Mouse (Mus musculus) urinary bladder, postnatal 0 days (tissue): ENCODE results near the gene Gng11. TPM values are rescaled to one million over a fixed set of nuclear protein-coding genes. Genes with fewer than 3 reads are reported as not detected.

ENCODE experiments used
- polyA plus RNA-seq: library from polyadenylated mRNA; unstranded; fragments of >200 nt; fragmentation: Nextera tagmentation; extraction: Ambion mirVana; gene quantifications from 2 replicates; pipeline ENCODE4 v1.2.1, GENCODE M21; 2015

Gene Gng11
- polyA plus RNA-seq, result 111 and 124 TPM in 2 replicates

GRCm38 (mm10) chr6:4003890-4004306 lies at the start of gene Gng11:
Gene Gng11, plus strand, starts transcription at chr6:4003904.

DNA sequence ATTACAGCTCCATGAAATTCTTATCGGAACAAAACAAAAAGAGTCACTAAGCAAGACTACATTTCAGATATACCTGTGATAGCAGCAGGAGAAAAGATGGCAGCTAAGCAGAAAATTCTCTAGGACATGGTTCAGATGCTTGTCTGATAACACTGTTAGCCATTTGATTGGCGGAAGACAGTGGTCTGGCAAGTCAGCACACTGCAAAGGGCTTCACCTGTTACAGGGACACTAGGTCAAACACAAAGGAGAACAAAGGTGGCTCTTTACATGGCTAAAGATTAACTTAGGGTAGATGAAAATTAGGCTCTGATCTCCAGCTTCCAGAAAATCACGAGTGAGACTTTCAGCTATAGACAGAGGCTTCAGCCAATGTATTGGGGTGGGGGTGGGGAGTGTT lies 15.0 kb upstream of the Gng11 start, which contains the start of gene Tfpi2:
Gene Tfpi2, minus strand, starts transcription at position 170 of the 400 bp plus-strand sequence.

DNA sequence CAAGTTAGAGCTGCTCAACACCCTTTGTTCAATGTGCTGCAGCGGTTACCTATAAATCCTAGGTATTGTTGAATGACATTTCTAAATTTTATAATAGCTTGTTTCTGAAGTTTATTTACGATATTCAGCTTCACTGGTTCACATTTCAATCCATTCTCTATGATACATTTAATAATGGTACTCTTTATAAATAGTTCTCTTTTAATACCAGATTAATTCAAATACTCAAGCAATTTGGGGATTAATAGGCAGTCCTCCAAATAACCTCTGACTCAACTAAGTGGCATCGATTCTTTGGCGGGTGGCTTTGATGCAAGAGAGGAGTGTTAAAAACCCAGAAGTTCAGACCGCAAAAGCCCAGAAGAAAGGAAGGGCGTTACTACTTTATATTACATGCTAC lies 10.2 kb upstream of the Gng11 start, which contains the start of gene Gngt1:
Gene Gngt1, plus strand, starts transcription at position 301 of the 400 bp plus-strand sequence.

Other genes with a start within 250 kb of the Gng11 start
- gene Calcr, start 239.2 kb upstream of the Gng11 start, polyA plus RNA-seq, result not detected in 2 replicates
- gene Tfpi2, start 15.0 kb upstream of the Gng11 start, polyA plus RNA-seq, result 8.4 and 8.5 TPM in 2 replicates
- gene Gngt1, start 10.1 kb upstream of the Gng11 start, polyA plus RNA-seq, result not detected in 2 replicates
- 51.8 and 62.5 TPM in 2 replicates for gene Bet1, start 83.1 kb downstream of the Gng11 start, polyA plus RNA-seq